Mouse (Mus musculus) kidney, embryonic 14.5 days (tissue): ENCODE results near the gene Dmac1. TPM values are rescaled to one million over a fixed set of nuclear protein-coding genes. Genes with fewer than 3 reads are reported as not detected.

Experiments
- ATAC-seq: fragments of 200-750 bp; cut with Nextera tagmentation; 2 replicates; pipeline ENCODE4 v1.8.0; 2017; ENCODE audit warnings: moderate number of reproducible peaks, mild to moderate bottlenecking, moderate TSS enrichment, moderate library complexity; ENCODE audit not compliant: low FRiP score, low TSS enrichment
- H3K27ac ChIP-seq: fragments of 300-500 bp; sonication (generic); 2 replicates; pipeline ENCODE4 v1.5.1; 2014; ENCODE audit warnings: low read depth, mild to moderate bottlenecking, low read length, moderate library complexity, mixed read lengths
- H3K27me3 ChIP-seq: fragments of 300-500 bp; sonication (generic); 2 replicates; pipeline ENCODE4 v1.6.1; 2014; ENCODE audit warnings: mild to moderate bottlenecking, low read length; ENCODE audit not compliant: control insufficient read depth, insufficient read depth
- H3K36me3 ChIP-seq: fragments of 300-500 bp; sonication (generic); 2 replicates; pipeline ENCODE4 v1.6.1; 2014; ENCODE audit warnings: low read length, mixed read lengths; ENCODE audit not compliant: control insufficient read depth, insufficient read depth
- H3K4me1 ChIP-seq: fragments of 300-500 bp; sonication (generic); 2 replicates; pipeline ENCODE4 v1.6.1; 2014; ENCODE audit warnings: low read length, mixed read lengths; ENCODE audit not compliant: control insufficient read depth, insufficient read depth
- H3K4me2 ChIP-seq: fragments of 300-500 bp; sonication (generic); replicated peaks from 2 replicates; pipeline ENCODE4 v1.6.1; 2014; ENCODE audit warnings: low read depth, mild to moderate bottlenecking, low read length
- H3K4me3 ChIP-seq: fragments of 300-500 bp; sonication (generic); 2 replicates; pipeline ENCODE4 v1.5.1; 2014; ENCODE audit warnings: mild to moderate bottlenecking, low read length
- H3K9ac ChIP-seq: fragments of 300-500 bp; sonication (generic); 2 replicates; pipeline ENCODE4 v1.6.1; 2014; ENCODE audit warnings: low read depth, mild to moderate bottlenecking, low read length, moderate library complexity
- H3K9me3 ChIP-seq: fragments of 300-500 bp; sonication (generic); 2 replicates; pipeline ENCODE4 v1.6.1; 2016; ENCODE audit warnings: low read length; ENCODE audit not compliant: control insufficient read depth
- WGBS: fragments of 180-500 bp; shearing (Covaris S2); extraction: QIAGEN DNeasy Blood & Tissue Kit; methylation state at CpG from one replicate; pipeline ENCODE4 v1.1.7; 2014; 5-methylcytosine and 5-hydroxymethylcytosine counted together
- polyA plus RNA-seq: library from polyadenylated mRNA; unstranded; fragments of >200 nt; fragmentation: Nextera tagmentation; extraction: Ambion mirVana; gene quantifications from 2 replicates; pipeline ENCODE4 v1.2.1, GENCODE M21; 2014

The Dmac1 gene
- polyA plus RNA-seq: 120 and 163 TPM in 2 replicates

DNA sequence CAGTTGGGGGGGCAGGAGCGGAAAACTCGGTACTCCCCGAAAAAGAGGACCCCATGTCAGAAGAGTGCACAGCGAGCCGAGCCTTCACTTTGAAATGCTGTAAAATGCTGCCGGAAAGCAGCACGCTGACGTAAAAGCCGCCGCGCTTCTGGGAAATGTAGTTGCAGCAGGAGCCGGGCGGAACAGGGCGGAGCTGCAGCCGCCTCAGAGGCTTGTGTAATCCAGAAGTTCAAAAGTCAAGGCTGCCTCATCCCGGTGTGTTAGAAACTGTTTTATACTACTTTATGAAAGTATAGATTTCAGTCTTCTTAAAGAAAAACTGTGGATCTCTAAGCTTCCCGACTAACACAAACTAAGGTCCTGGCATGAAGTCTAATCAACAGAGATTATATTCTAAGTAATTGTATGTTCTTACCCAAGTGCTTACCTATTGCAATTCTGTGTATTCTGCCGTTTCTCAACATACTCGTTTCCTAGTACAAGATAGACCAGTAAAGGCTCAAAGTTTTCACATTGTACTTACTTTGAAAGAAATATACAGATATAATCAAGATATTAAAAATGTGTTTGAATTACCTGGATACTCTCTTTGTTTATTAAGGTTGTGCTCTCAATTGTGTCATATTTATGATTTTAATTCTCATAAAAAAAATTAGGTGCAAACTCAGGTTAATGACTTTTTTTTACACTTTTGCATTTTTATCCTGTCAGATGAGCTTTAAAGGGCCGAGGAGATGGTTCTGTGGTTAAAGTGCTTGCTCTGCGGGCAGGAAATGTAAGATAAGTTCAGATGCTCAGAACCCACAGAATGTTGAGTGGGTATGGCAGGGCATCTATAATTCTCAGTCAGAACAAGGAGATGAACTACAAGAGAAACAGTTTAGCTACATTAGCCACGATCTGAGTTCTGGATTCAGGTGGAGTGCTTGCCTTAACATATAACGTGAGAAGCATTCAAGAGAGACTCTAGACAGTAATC is at the start of gene Dmac1:
Dmac1 (minus strand) TSS at position 109 of the 979 bp plus-strand sequence.
- Histone ChIP-seq H3K9me3 (no peaks in the 10 kb centered on the region), H3K27me3 (no peaks in the 10 kb centered on the region), H3K9ac (peak within 1 kb of the TSS; percentile 68), H3K4me2 (peak within 1 kb of the TSS; percentile 45), H3K4me1 (0 out of 2 replicates have a peak, but pooled peaks cover 3% of the 10 kb centered on the region), H3K27ac (no peak within 1 kb of the TSS), H3K4me3 (peak within 1 kb of the TSS; percentile 67), H3K36me3 (no peaks in the 10 kb centered on the region; the same call in 1 of the 2 replicates)
- 18% methylated on average over 23 of the region's 23 CpGs for WGBS
- peak; percentile 96 for ATAC-seq

- no peaks in the 10 kb centered on the region for H3K9me3 ChIP-seq
- H3K4me2 ChIP-seq: no peak overlapping the region
- H3K27ac ChIP-seq: no peak overlapping the region
- WGBS: 81% methylated on average over 1 of the region's 1 CpGs
- no peaks in the 10 kb centered on the region for H3K36me3 ChIP-seq
- no peak overlapping the region for H3K4me3 ChIP-seq
- H3K4me1 ChIP-seq: no peaks in the 10 kb centered on the region
- no peak overlapping the region for H3K9ac ChIP-seq
- H3K27me3 ChIP-seq: no peaks in the 10 kb centered on the region
- no peak for ATAC-seq
Measured at GRCm38 (mm10) chr4:75315431-75315830, 37.3 kb upstream of the Dmac1 start.

DNA sequence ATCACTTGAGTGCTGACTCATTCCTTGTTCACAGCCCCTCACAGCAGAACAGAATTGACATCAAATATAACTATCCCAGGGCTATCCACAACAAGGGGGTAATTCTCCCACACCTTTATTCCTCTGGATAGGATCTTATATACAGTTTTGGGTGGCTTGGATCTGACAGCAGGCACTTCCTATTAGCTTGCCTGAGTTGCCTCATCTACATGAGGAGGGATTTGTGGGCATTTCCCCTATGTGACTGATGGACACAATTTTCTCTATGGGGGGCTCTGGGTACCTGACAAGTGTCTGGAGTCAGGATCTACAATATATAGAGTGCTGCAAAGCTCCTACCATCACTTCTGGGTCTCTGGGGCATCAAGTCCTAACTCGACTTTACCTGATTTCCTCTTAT is 36.9 kb upstream of the Dmac1 start:
- ATAC-seq: no peak
- no peak overlapping the region for H3K27ac ChIP-seq
- no peaks in the 10 kb centered on the region for H3K4me1 ChIP-seq
- H3K27me3 ChIP-seq: no peaks in the 10 kb centered on the region
- H3K36me3 ChIP-seq: no peaks in the 10 kb centered on the region
- H3K4me3 ChIP-seq: no peak overlapping the region
- no peak overlapping the region for H3K4me2 ChIP-seq
- no peak overlapping the region for H3K9ac ChIP-seq
- no peaks in the 10 kb centered on the region for H3K9me3 ChIP-seq
- 85% methylated on average over 1 of the region's 1 CpGs for WGBS

- ATAC-seq: no peak
- H3K4me3 ChIP-seq: no peak overlapping the region
- no peak overlapping the region for H3K9ac ChIP-seq
- H3K4me2 ChIP-seq: no peak overlapping the region
- no peak overlapping the region for H3K27ac ChIP-seq
- H3K36me3 ChIP-seq: no peaks in the 10 kb centered on the region
- H3K27me3 ChIP-seq: no peaks in the 10 kb centered on the region
- H3K9me3 ChIP-seq: no peaks in the 10 kb centered on the region
- H3K4me1 ChIP-seq: no peaks in the 10 kb centered on the region
- 92% methylated on average over 2 of the region's 2 CpGs for WGBS
Measured at GRCm38 (mm10) chr4:75311918-75312317, 33.8 kb upstream of the Dmac1 start.

- ATAC-seq: no peak
- Histone ChIP-seq H3K36me3 (no peaks in the 10 kb centered on the region), H3K4me1 (no peaks in the 10 kb centered on the region), H3K4me3 (no peak overlapping the region), H3K27me3 (no peaks in the 10 kb centered on the region), H3K27ac (no peak overlapping the region), H3K4me2 (no peak overlapping the region), H3K9me3 (no peaks in the 10 kb centered on the region), H3K9ac (no peak overlapping the region)
- WGBS: 60% methylated on average over 2 of the region's 2 CpGs
Measured at GRCm38 (mm10) chr4:75311305-75311704, 33.2 kb upstream of the Dmac1 start.

GRCm38 (mm10) chr4:75300205-75300972 is 22.3 kb upstream of the Dmac1 start:
- Histone ChIP-seq H3K9ac (no peak overlapping the region), H3K4me3 (no peak overlapping the region), H3K27me3 (no peaks in the 10 kb centered on the region), H3K4me2 (no peak overlapping the region), H3K36me3 (no peaks in the 10 kb centered on the region), H3K9me3 (no peaks in the 10 kb centered on the region), H3K27ac (no peak overlapping the region), H3K4me1 (no peaks in the 10 kb centered on the region)
- ATAC-seq: no peak
- WGBS: 85% methylated on average over 1 of the region's 1 CpGs

DNA sequence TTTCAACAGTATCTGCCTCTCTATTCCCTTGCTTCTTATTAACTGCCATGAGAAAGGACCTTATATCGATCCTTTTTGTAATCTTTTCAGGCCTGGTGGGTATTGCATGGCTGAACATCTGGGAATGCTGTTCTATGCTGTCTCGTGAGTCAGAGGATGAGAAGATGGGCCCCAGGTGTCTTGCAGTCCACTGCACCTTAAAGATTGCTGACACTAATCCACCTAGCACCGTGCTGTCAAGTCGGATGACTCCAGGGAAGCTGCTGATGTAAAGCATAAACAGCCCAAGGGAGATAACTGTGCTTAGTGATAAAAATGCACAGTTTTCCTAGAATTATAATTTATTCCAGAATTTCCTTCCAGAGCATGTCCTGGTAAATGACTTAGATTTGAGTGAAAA is 14.2 kb upstream of the Dmac1 start:
- no peak overlapping the region for H3K4me2 ChIP-seq
- H3K9ac ChIP-seq: no peak overlapping the region
- no peak overlapping the region for H3K4me3 ChIP-seq
- H3K9me3 ChIP-seq: no peaks in the 10 kb centered on the region
- H3K36me3 ChIP-seq: no peaks in the 10 kb centered on the region
- 69% methylated on average over 4 of the region's 4 CpGs for whole genome bisulfite sequencing
- no peaks in the 10 kb centered on the region for H3K4me1 ChIP-seq
- no peak overlapping the region for H3K27ac ChIP-seq
- ATAC-seq: no peak
- no peaks in the 10 kb centered on the region for H3K27me3 ChIP-seq

DNA sequence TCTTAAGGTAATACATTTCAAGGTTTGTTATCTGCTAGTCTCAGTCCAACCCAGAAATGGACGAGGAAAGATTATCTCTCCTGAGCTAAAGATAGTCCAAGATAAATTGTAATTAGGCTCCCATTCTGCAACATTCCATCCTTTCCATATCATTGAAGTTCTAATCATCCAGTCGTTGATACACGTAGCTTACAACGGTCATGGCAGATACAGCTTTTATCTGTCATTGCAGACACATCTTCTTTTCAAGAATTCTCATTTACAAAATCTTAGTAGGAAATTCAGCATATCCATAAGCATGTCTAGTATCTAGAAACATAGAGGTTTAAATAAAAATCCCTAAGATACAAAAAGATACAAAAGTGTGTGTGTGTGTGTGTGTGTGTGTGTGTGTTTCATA is 13.0 kb upstream of the Dmac1 start:
- no peak overlapping the region for H3K4me3 ChIP-seq
- no peaks in the 10 kb centered on the region for H3K4me1 ChIP-seq
- H3K27ac ChIP-seq: no peak overlapping the region
- no peaks in the 10 kb centered on the region for H3K36me3 ChIP-seq
- no peak overlapping the region for H3K4me2 ChIP-seq
- H3K27me3 ChIP-seq: no peaks in the 10 kb centered on the region
- no peak overlapping the region for H3K9ac ChIP-seq
- ATAC-seq: no peak
- 86% methylated on average over 4 of the region's 4 CpGs for WGBS
- no peaks in the 10 kb centered on the region for H3K9me3 ChIP-seq
